Mouse (Mus musculus) brain, embryonic 14.5 days (tissue): ENCODE results near the gene Dnajc27.

Experiments
- CTCF ChIP-seq: fragments of 200-500 bp; IDR thresholded peaks from 2 replicates; pipeline ENCODE4 v1.5.1; 2012; ENCODE audit warnings: inconsistent platforms, mild to moderate bottlenecking, moderate library complexity, borderline replicate concordance; ENCODE audit not compliant: insufficient read depth, insufficient read length; ENCODE audit errors: extremely low read depth
- POLR2A ChIP-seq: fragments of 200-500 bp; IDR thresholded peaks from 2 replicates; pipeline ENCODE4 v1.6.1; 2012; ENCODE audit warnings: mild to moderate bottlenecking, inconsistent platforms, borderline replicate concordance; ENCODE audit not compliant: poor library complexity, insufficient read depth, insufficient read length, severe bottlenecking; ENCODE audit errors: extremely low read depth

DNA sequence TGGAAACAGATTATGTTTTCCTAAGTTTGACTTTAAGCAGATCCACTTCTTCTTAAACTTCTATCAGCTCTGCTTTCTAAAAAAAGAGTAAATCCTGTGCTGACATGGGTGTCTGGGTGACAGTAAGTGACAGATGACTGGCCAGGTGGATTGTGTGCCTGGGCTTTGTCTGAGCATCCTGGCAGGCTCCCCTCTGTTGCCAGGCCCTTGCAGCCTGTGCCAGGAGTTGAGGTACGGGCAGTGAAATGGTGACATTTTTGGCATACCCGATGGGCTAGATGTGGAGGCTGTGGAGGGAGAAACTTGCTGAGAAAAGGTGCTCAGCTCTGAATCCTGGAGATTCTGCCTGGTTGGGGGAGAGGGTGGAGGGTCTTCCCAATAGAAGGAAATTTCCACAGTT, 75.1 kb downstream of the Dnajc27 start:
- TF ChIP-seq POLR2A: no peak
- TF ChIP-seq CTCF: no peak
